ENCODE assay signal across 17 mouse cellular contexts in the genomic region with DNA sequence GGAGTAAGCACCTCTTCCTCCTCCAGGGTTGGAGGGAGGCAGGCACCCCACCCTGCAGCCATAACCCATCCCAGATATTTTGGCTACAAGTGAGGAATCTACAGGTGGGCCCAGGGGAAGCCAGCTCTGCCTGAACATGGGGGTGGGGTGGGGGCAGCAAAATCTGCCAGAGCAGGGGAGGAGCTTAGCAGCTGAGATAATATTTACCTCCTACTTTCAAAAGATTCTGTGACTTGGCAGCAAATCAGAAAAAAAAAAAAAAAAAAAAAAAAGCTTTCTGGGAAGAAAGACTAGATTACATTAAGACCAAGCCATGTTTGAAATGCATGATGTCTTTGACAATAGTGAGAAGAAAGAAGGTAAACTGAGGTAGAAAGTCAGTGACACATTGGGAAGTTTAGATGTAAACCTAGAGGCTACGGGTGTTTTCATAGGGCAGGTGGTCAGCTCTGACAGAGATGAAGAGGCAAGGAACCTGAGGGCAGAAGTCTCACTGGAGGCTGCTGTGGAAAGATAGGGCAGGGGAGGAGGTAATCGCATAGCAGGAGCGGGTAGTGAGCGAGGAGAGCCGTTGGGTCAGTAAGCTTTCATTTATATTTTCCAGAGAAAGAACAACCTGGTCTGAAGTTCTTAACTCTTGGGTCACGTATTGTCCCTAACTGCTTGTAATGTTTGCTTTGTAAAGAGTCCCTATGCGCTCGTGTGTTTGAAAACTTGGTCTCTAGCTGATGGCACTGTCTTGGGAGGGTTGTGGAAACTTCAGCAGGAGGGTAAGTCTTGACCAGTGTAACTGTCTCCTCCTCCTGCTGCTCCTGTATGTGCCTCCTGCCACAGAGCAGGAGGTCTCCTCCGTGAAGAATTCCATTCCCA. TPM values are rescaled to one million over a fixed set of nuclear protein-coding genes. Genes with fewer than 3 reads are reported as not detected.
A peak's percentile ranks its signal among the peaks of the same experiment; 100 is the strongest.
DNase-seq lines count a peak whose midpoint lies in the region; ATAC-seq and TF ChIP-seq lines count a peak whose summit lies in the region.
"Had no signal": no experiment of that assay in that cellular context is flagged by ENCODE, and none has a peak within 500 bp of the region (broad histone marks: within the 10 kb centered on the region; RNA-seq: fewer than 3 reads in every experiment).

No protein-coding gene starts in this region.

- DNase-seq in spleen, postnatal 36 days (ENCODE audit: low spot score in 2 of 2): peak; percentile 17 to 40
- DNase-seq in spleen, adult 18-20 months: no peak
- DNase-seq in stomach, postnatal 0 days (ENCODE audit: low spot score): peak; percentile 60
- DNase-seq in neural tube, embryonic 10.5 days (ENCODE audit: extremely low spot score, low spot score): no peak
- DNase-seq: adrenal gland, postnatal 10 days; B cell, adult 2 months; heart, postnatal 14 days; kidney, postnatal 10 days; lung, postnatal 10 days; midbrain, embryonic 14.5 days; thymus, adult 18-20 months had no signal

- peaks cover 64% of the 10 kb centered on the region for H3K4me1 ChIP-seq in heart, embryonic 13.5 days
- peaks cover 38% of the 10 kb centered on the region for H3K4me1 ChIP-seq in heart, embryonic 12.5 days (replicated peaks)
- peaks cover 75% of the 10 kb centered on the region for H3K4me1 ChIP-seq in liver, embryonic 12.5 days
- H3K4me1 ChIP-seq in stomach, postnatal 0 days (replicated peaks; ENCODE audit: control insufficient read depth, insufficient read depth): peaks cover 3% of the 10 kb centered on the region; the same call in 1 of the 2 replicates
- H3K4me1 ChIP-seq in intestine, embryonic 16.5 days (ENCODE audit: control insufficient read depth, insufficient read depth, low read length): peaks cover 6% of the 10 kb centered on the region; the same call in 1 of the 2 replicates

- no peaks in the 10 kb centered on the region for H3K9me3 ChIP-seq in heart, embryonic 13.5 days
- no peaks in the 10 kb centered on the region for H3K9me3 ChIP-seq in heart, embryonic 12.5 days (replicated peaks)
- H3K9me3 ChIP-seq in liver, embryonic 12.5 days (replicated peaks): no peaks in the 10 kb centered on the region
- no peaks in the 10 kb centered on the region for H3K9me3 ChIP-seq in stomach, postnatal 0 days (ENCODE audit: control insufficient read depth, low read length)
- no peaks in the 10 kb centered on the region for H3K9me3 ChIP-seq in intestine, embryonic 16.5 days (ENCODE audit: control insufficient read depth, low read length)
- H3K9me3 ChIP-seq: neural tube, embryonic 12.5 days had no signal

- no peaks in the 10 kb centered on the region for H3K36me3 ChIP-seq in heart, embryonic 13.5 days
- no peaks in the 10 kb centered on the region for H3K36me3 ChIP-seq in heart, embryonic 12.5 days
- no peaks in the 10 kb centered on the region for H3K36me3 ChIP-seq in liver, embryonic 12.5 days
- no peaks in the 10 kb centered on the region for H3K36me3 ChIP-seq in stomach, postnatal 0 days (ENCODE audit: control insufficient read depth, insufficient read depth, low read length)
- H3K36me3 ChIP-seq in intestine, embryonic 16.5 days (ENCODE audit: control insufficient read depth, insufficient read depth, low read length): no peaks in the 10 kb centered on the region
- H3K36me3 ChIP-seq: neural tube, embryonic 12.5 days had no signal

- ATAC-seq in heart, embryonic 13.5 days (ENCODE audit: extremely low read depth, insufficient number of reproducible peaks, low FRiP score, low TSS enrichment): no peak
- no peak for ATAC-seq in heart, embryonic 12.5 days (ENCODE audit: insufficient number of reproducible peaks, low FRiP score)
- ATAC-seq in liver, embryonic 12.5 days: peak; percentile 88
- peak; percentile 30; the same call in 1 of the 2 replicates for ATAC-seq in stomach, postnatal 0 days (ENCODE audit: low FRiP score, low TSS enrichment)
- ATAC-seq in intestine, embryonic 16.5 days: no peak
- ATAC-seq: hindbrain, postnatal 0 days had no signal

- 48% methylated on average over 9 of the region's 9 CpGs for WGBS in heart, embryonic 13.5 days
- WGBS in heart, embryonic 12.5 days: 52% methylated on average over 9 of the region's 9 CpGs
- 21% methylated on average over 9 of the region's 9 CpGs for WGBS in liver, embryonic 12.5 days (ENCODE audit: insufficient replicate concordance)
- 26% methylated on average over 9 of the region's 9 CpGs for WGBS in stomach, postnatal 0 days
- 57% methylated on average over 9 of the region's 9 CpGs for WGBS in intestine, embryonic 16.5 days

- peak overlapping the region; percentile 7; the same call in 1 of the 2 replicates for H3K4me2 ChIP-seq in heart, embryonic 13.5 days
- no peak overlapping the region for H3K4me2 ChIP-seq in heart, embryonic 12.5 days
- peak overlapping the region; percentile 66 for H3K4me2 ChIP-seq in liver, embryonic 12.5 days
- H3K4me2 ChIP-seq in stomach, postnatal 0 days (replicated peaks; ENCODE audit: low read depth): no peak overlapping the region
- no peak overlapping the region for H3K4me2 ChIP-seq in intestine, embryonic 16.5 days (ENCODE audit: low read depth, low read length)
- H3K4me2 ChIP-seq: neural tube, embryonic 12.5 days had no signal

- H3K4me3 ChIP-seq in heart, embryonic 13.5 days: no peak overlapping the region
- H3K4me3 ChIP-seq in heart, embryonic 12.5 days: no peak overlapping the region
- peak overlapping the region; percentile 43 for H3K4me3 ChIP-seq in liver, embryonic 12.5 days
- H3K4me3 ChIP-seq in stomach, postnatal 0 days (ENCODE audit: low read depth, low read length): no peak overlapping the region
- no peak overlapping the region for H3K4me3 ChIP-seq in intestine, embryonic 16.5 days (ENCODE audit: low read length)
- H3K4me3 ChIP-seq: neural tube, embryonic 12.5 days had no signal

- TF ChIP-seq CTCF in stomach, postnatal 0 days (IDR thresholded peaks at IDR 0.05; ENCODE audit: low read depth): no peak

- peak overlapping the region; percentile 53; the same call in 1 of the 2 replicates for H3K27ac ChIP-seq in heart, embryonic 13.5 days (replicated peaks)
- H3K27ac ChIP-seq in heart, embryonic 12.5 days (ENCODE audit: poor library complexity, severe bottlenecking): no peak overlapping the region
- H3K27ac ChIP-seq in liver, embryonic 12.5 days: peak overlapping the region; percentile 85
- H3K27ac ChIP-seq in stomach, postnatal 0 days (replicated peaks): no peak overlapping the region; the same call in 1 of the 2 replicates
- H3K27ac ChIP-seq in intestine, embryonic 16.5 days (ENCODE audit: low read length): no peak overlapping the region
- H3K27ac ChIP-seq: hindbrain, postnatal 0 days; neural tube, embryonic 12.5 days had no signal

- H3K9ac ChIP-seq in heart, embryonic 13.5 days: no peak overlapping the region
- no peak overlapping the region for H3K9ac ChIP-seq in heart, embryonic 12.5 days
- H3K9ac ChIP-seq in liver, embryonic 12.5 days: peak overlapping the region; percentile 63
- no peak overlapping the region for H3K9ac ChIP-seq in stomach, postnatal 0 days (ENCODE audit: low read length)
- H3K9ac ChIP-seq in intestine, embryonic 16.5 days (ENCODE audit: low read depth, low read length): no peak overlapping the region
- H3K9ac ChIP-seq: neural tube, embryonic 12.5 days had no signal

- no peak for TF ChIP-seq EP300 in stomach, postnatal 0 days (optimal IDR thresholded peaks at IDR 0.05)

- no peaks in the 10 kb centered on the region; the same call in 1 of the 2 replicates for H3K27me3 ChIP-seq in heart, embryonic 13.5 days (replicated peaks)
- H3K27me3 ChIP-seq in heart, embryonic 12.5 days (replicated peaks): no peaks in the 10 kb centered on the region
- H3K27me3 ChIP-seq in liver, embryonic 12.5 days (replicated peaks): no peaks in the 10 kb centered on the region
- H3K27me3 ChIP-seq in stomach, postnatal 0 days (ENCODE audit: control insufficient read depth, insufficient read depth, low read length): no peaks in the 10 kb centered on the region
- no peaks in the 10 kb centered on the region for H3K27me3 ChIP-seq in intestine, embryonic 16.5 days (replicated peaks; ENCODE audit: control insufficient read depth, insufficient read depth, low read length)
- H3K27me3 ChIP-seq: neural tube, embryonic 12.5 days had no signal

RNA-seq across cellular contexts. Expression of a gene that starts 9.0 kb away (rescaled TPM):
- 23.7 and 23.9 TPM in 2 replicates for polyA plus RNA-seq in heart, embryonic 13.5 days (2015; fragmentation: Nextera tagmentation; extraction: Ambion mirVana)
- 41.3 and 41.9 TPM in 2 replicates for polyA plus RNA-seq in heart, embryonic 12.5 days (2016; fragmentation: Nextera tagmentation; extraction: Ambion mirVana)
- polyA plus RNA-seq in liver, embryonic 12.5 days (2016; fragmentation: Nextera tagmentation; extraction: Ambion mirVana): 22.0 and 22.2 TPM in 2 replicates
- 12.6 and 12.9 TPM in 2 replicates for polyA plus RNA-seq in stomach, postnatal 0 days (2015; fragmentation: Nextera tagmentation; extraction: Ambion mirVana)
- 21.7 and 24.6 TPM in 2 replicates for polyA plus RNA-seq in intestine, embryonic 16.5 days (2015; fragmentation: Nextera tagmentation; extraction: Ambion mirVana)

RNA-seq across cellular contexts. Expression of a gene that starts 25.3 kb away (rescaled TPM):
- 9.2 TPM in 2 replicates for polyA plus RNA-seq in heart, embryonic 13.5 days (2015; fragmentation: Nextera tagmentation; extraction: Ambion mirVana)
- polyA plus RNA-seq in heart, embryonic 12.5 days (2016; fragmentation: Nextera tagmentation; extraction: Ambion mirVana): 6.6 and 8.0 TPM in 2 replicates
- 2.5 and 3.6 TPM in 2 replicates for polyA plus RNA-seq in liver, embryonic 12.5 days (2016; fragmentation: Nextera tagmentation; extraction: Ambion mirVana)
- 37.8 and 38.2 TPM in 2 replicates for polyA plus RNA-seq in stomach, postnatal 0 days (2015; fragmentation: Nextera tagmentation; extraction: Ambion mirVana)
- polyA plus RNA-seq in intestine, embryonic 16.5 days (2015; fragmentation: Nextera tagmentation; extraction: Ambion mirVana): 60.9 and 74.5 TPM in 2 replicates

Comparison
In these comparisons a context has a peak if more than half of its experiments do, and no peak if none do; other contexts are left out.
1. H3K27ac ChIP-seq: peak in heart, embryonic 13.5 days (single experiment) and liver, embryonic 12.5 days (single experiment); none in heart, embryonic 12.5 days (single experiment), stomach, postnatal 0 days (single experiment) and intestine, embryonic 16.5 days (single experiment).
2. H3K4me2 ChIP-seq: peak in heart, embryonic 13.5 days (single experiment) and liver, embryonic 12.5 days (single experiment); none in heart, embryonic 12.5 days (single experiment), stomach, postnatal 0 days (single experiment) and intestine, embryonic 16.5 days (single experiment).
3. DNase-seq: peak in spleen, postnatal 36 days (2 of 2) and stomach, postnatal 0 days (single experiment); none in spleen, adult 18-20 months (0 of 2) and neural tube, embryonic 10.5 days (single experiment).
4. ATAC-seq: peak in liver, embryonic 12.5 days (single experiment) and stomach, postnatal 0 days (single experiment); none in heart, embryonic 13.5 days (single experiment), heart, embryonic 12.5 days (single experiment) and intestine, embryonic 16.5 days (single experiment).